Comparison of ENCODE assay signal across 7 mouse cellular contexts in genomic region chr13:6251025-6251862, GRCm38 (mm10).
A peak's percentile ranks its signal among the peaks of the same experiment; 100 is the strongest.
DNase-seq lines count a peak whose midpoint lies in the region; ATAC-seq and TF ChIP-seq lines count a peak whose summit lies in the region.

No protein-coding gene starts in this region.

- no peak for TF ChIP-seq CTCF in lung, embryonic 14.5 days (IDR thresholded peaks at IDR 0.05; ENCODE audit: low read depth)

- no peak overlapping the region for H3K4me3 ChIP-seq in lung, embryonic 14.5 days (ENCODE audit: low read depth, low read length)
- no peak overlapping the region for H3K4me3 ChIP-seq in forebrain, embryonic 15.5 days
- H3K4me3 ChIP-seq in hindbrain, embryonic 16.5 days (ENCODE audit: low read length), result no peak overlapping the region
- no peak overlapping the region for H3K4me3 ChIP-seq in stomach, embryonic 14.5 days (ENCODE audit: low read depth, low read length)

- H3K27ac ChIP-seq in lung, embryonic 14.5 days (ENCODE audit: low read depth), result peak overlapping the region; percentile 27; the same call in 1 of the 2 replicates
- peak overlapping the region; percentile 37; the same call in 1 of the 2 replicates for H3K27ac ChIP-seq in forebrain, embryonic 15.5 days (replicated peaks)
- H3K27ac ChIP-seq in hindbrain, embryonic 16.5 days (ENCODE audit: low read depth, low read length), result no peak overlapping the region
- H3K27ac ChIP-seq in stomach, embryonic 14.5 days (ENCODE audit: low read length), result 0 out of 2 replicates have a peak overlapping the region, but pooled peaks have one; percentile 29

- no peaks in the 10 kb centered on the region for H3K36me3 ChIP-seq in lung, embryonic 14.5 days (ENCODE audit: insufficient read depth)
- no peaks in the 10 kb centered on the region for H3K36me3 ChIP-seq in forebrain, embryonic 15.5 days
- no peaks in the 10 kb centered on the region for H3K36me3 ChIP-seq in hindbrain, embryonic 16.5 days (ENCODE audit: control insufficient read depth, insufficient read depth, low read length)
- H3K36me3 ChIP-seq in stomach, embryonic 14.5 days (ENCODE audit: control insufficient read depth, insufficient read depth, low read length), result no peaks in the 10 kb centered on the region

- no peaks in the 10 kb centered on the region for H3K4me1 ChIP-seq in lung, embryonic 14.5 days (ENCODE audit: insufficient read depth)
- peaks cover 12% of the 10 kb centered on the region for H3K4me1 ChIP-seq in forebrain, embryonic 15.5 days
- peaks cover 2% of the 10 kb centered on the region; the same call in 1 of the 2 replicates for H3K4me1 ChIP-seq in hindbrain, embryonic 16.5 days (ENCODE audit: control insufficient read depth, insufficient read depth, low read depth, low read length)
- no peaks in the 10 kb centered on the region for H3K4me1 ChIP-seq in stomach, embryonic 14.5 days (ENCODE audit: control insufficient read depth, insufficient read depth, low read length)

- DNase-seq in lung, embryonic 14.5 days, result peak; percentile 77
- DNase-seq in lung, adult 18-20 months, result no peak
- DNase-seq in adrenal gland, adult 18-20 months (ENCODE audit: low spot score in 2 of 2), result no peak
- no peak for DNase-seq in adrenal gland, postnatal 36 days

- 59% methylated on average over 4 of the region's 4 CpGs for WGBS in lung, embryonic 14.5 days
- 25% methylated on average over 4 of the region's 4 CpGs for WGBS in forebrain, embryonic 15.5 days
- 48% methylated on average over 4 of the region's 4 CpGs for WGBS in hindbrain, embryonic 16.5 days
- 70% methylated on average over 4 of the region's 4 CpGs for WGBS in stomach, embryonic 14.5 days

- H3K9ac ChIP-seq in lung, embryonic 14.5 days, result no peak overlapping the region
- no peak overlapping the region for H3K9ac ChIP-seq in forebrain, embryonic 15.5 days (replicated peaks)
- no peak overlapping the region for H3K9ac ChIP-seq in hindbrain, embryonic 16.5 days (ENCODE audit: low read depth, low read length)
- no peak overlapping the region for H3K9ac ChIP-seq in stomach, embryonic 14.5 days (replicated peaks; ENCODE audit: low read depth, low read length)

- no peak overlapping the region for H3K4me2 ChIP-seq in lung, embryonic 14.5 days
- no peak overlapping the region for H3K4me2 ChIP-seq in forebrain, embryonic 15.5 days (replicated peaks)
- H3K4me2 ChIP-seq in hindbrain, embryonic 16.5 days (ENCODE audit: low read length), result no peak overlapping the region
- no peak overlapping the region for H3K4me2 ChIP-seq in stomach, embryonic 14.5 days (replicated peaks; ENCODE audit: low read depth, low read length)

- peak; percentile 92 for ATAC-seq in lung, embryonic 14.5 days (ENCODE audit: insufficient read depth)
- ATAC-seq in forebrain, embryonic 15.5 days (replicated peaks), result peak; percentile 92
- ATAC-seq in hindbrain, embryonic 16.5 days, result peak; percentile 86
- ATAC-seq in stomach, embryonic 14.5 days (ENCODE audit: insufficient number of reproducible peaks, insufficient read depth, low FRiP score, low read depth), result peak; percentile 69; the same call in 1 of the 2 replicates

- no peaks in the 10 kb centered on the region for H3K9me3 ChIP-seq in lung, embryonic 14.5 days (ENCODE audit: low read depth, low read length)
- no peaks in the 10 kb centered on the region for H3K9me3 ChIP-seq in forebrain, embryonic 15.5 days
- peaks cover 2% of the 10 kb centered on the region; the same call in 1 of the 2 replicates for H3K9me3 ChIP-seq in hindbrain, embryonic 16.5 days (ENCODE audit: control insufficient read depth, low read length)
- no peaks in the 10 kb centered on the region for H3K9me3 ChIP-seq in stomach, embryonic 14.5 days (ENCODE audit: control insufficient read depth, low read depth, low read length)

- H3K27me3 ChIP-seq in lung, embryonic 14.5 days (ENCODE audit: insufficient read depth, low read length), result no peaks in the 10 kb centered on the region
- H3K27me3 ChIP-seq in forebrain, embryonic 15.5 days, result no peaks in the 10 kb centered on the region
- H3K27me3 ChIP-seq in hindbrain, embryonic 16.5 days (replicated peaks; ENCODE audit: control insufficient read depth, insufficient read depth, low read length), result no peaks in the 10 kb centered on the region
- H3K27me3 ChIP-seq in stomach, embryonic 14.5 days (ENCODE audit: control insufficient read depth, insufficient read depth, low read length), result no peaks in the 10 kb centered on the region
